Mouse (Mus musculus) hindbrain, embryonic 13.5 days (tissue): Measurements from ENCODE around the gene N4bp3. TPM values are rescaled to one million over a fixed set of nuclear protein-coding genes. Genes with fewer than 3 reads are reported as not detected.
A peak's percentile ranks its signal among the peaks of the same experiment; 100 is the strongest.

Experiments
- ATAC-seq: fragments of 200-750 bp; cut with Nextera tagmentation; 2 replicates; pipeline ENCODE4 v1.8.0; 2017; ENCODE audit warnings: moderate TSS enrichment; ENCODE audit not compliant: low FRiP score
- H3K27ac ChIP-seq: fragments of 300-500 bp; sonication (generic); 2 replicates; pipeline ENCODE4 v1.5.1; 2015; ENCODE audit warnings: inconsistent platforms, mild to moderate bottlenecking, moderate library complexity
- H3K27me3 ChIP-seq: fragments of 300-500 bp; sonication (generic); 2 replicates; pipeline ENCODE4 v1.6.1; 2015; ENCODE audit warnings: mild to moderate bottlenecking, inconsistent platforms
- H3K36me3 ChIP-seq: fragments of 300-500 bp; sonication (generic); 2 replicates; pipeline ENCODE4 v1.6.1; 2015; ENCODE audit warnings: mild to moderate bottlenecking, inconsistent platforms
- H3K4me1 ChIP-seq: fragments of 300-500 bp; sonication (generic); replicated peaks from 2 replicates; pipeline ENCODE4 v1.6.1; 2015; ENCODE audit warnings: inconsistent platforms
- H3K4me2 ChIP-seq: fragments of 300-500 bp; sonication (generic); 2 replicates; pipeline ENCODE4 v1.6.1; 2015; ENCODE audit warnings: inconsistent platforms, mild to moderate bottlenecking, moderate library complexity
- H3K4me3 ChIP-seq: fragments of 300-500 bp; sonication (generic); 2 replicates; pipeline ENCODE4 v1.5.1; 2015; ENCODE audit warnings: mild to moderate bottlenecking, inconsistent platforms
- H3K9ac ChIP-seq: fragments of 300-500 bp; sonication (generic); 2 replicates; pipeline ENCODE4 v1.6.1; 2015; ENCODE audit warnings: mild to moderate bottlenecking, inconsistent platforms
- H3K9me3 ChIP-seq: fragments of 300-500 bp; sonication (generic); 2 replicates; pipeline ENCODE4 v1.6.1; 2016; ENCODE audit warnings: inconsistent platforms
- WGBS: fragments of 180-500 bp; shearing (Covaris S2); methylation state at CpG from one replicate; pipeline ENCODE4 v1.1.7; 2015; 5-methylcytosine and 5-hydroxymethylcytosine counted together
- polyA plus RNA-seq: library from polyadenylated mRNA; unstranded; fragments of >200 nt; fragmentation: Nextera tagmentation; extraction: Ambion mirVana; gene quantifications from 2 replicates; pipeline ENCODE4 v1.2.1, GENCODE M21; 2015

Gene N4bp3
- polyA plus RNA-seq, 1 experiment from 2014 or later = 14.1 TPM

DNA sequence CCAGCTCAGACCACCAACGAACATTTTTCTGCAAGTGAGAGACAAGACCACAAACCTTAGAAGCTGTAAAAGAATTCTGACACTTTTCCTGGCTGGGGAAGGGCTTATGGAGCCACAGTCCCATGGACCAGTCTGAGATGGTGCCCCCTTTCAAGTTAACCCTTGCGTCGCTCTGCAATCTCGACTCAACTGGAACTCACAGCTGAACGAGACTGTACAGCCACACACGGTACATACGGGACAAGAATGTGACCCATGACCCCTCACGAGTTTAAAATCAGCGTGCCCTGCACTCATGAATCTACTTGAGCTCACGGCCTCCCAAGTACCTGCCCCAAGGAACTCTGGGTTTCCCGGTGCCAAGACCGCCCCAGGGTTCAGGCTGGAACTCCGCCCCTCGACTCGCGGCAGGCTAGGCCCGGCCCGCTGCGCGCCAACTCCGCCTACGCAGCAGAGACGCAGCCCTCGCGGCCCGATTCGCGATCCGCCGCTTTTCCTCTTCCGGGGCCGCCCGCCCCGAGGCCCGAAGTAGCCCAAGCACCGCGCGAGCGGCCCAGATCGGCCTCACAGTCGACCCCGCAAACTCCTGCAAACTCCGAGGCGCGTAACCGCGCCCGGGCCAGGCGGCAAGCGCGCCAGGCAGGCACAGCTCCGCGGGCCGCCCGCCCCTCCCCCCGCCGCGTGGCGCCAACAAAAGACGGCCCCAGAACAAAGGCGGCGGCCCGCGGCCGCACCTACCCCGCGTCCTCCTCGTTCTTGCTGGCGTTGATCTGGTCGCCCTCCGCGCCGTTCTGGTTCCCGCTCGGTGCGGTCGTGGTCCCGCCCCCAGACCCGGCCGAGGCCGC, 44.8 kb downstream of the N4bp3 start:
- H3K27me3 ChIP-seq = no peaks in the 10 kb centered on the region
- H3K4me3 ChIP-seq = peak overlapping the region; percentile 96
- no peaks in the 10 kb centered on the region for H3K9me3 ChIP-seq
- peak; percentile 67 for ATAC-seq
- H3K4me1 ChIP-seq = peaks cover 49% of the 10 kb centered on the region
- WGBS = 2% methylated on average over 80 of the region's 81 CpGs
- peak overlapping the region; percentile 97 for H3K27ac ChIP-seq
- H3K9ac ChIP-seq = peak overlapping the region; percentile 99
- H3K4me2 ChIP-seq = peak overlapping the region; percentile 95
- H3K36me3 ChIP-seq = peaks cover 45% of the 10 kb centered on the region

DNA sequence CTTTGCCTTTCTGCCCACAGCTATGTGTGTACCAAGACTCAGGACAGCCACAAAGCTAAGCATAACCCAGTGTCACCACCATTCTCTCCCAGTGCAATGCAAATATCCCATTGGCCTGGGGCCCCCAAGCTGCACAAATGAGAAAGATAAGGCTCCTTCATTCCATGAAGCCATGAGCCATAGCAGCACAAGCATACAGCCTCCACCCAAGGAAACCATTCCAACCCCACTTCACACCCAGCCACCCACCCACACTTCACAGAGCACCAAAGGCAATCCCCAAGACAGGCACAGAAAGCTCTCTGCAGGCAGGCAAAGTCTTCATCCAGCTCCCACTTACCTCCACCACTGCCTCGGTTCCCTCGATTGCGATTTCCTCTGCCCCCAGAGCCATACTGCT, 48.4 kb downstream of the N4bp3 start:
- Histone ChIP-seq H3K4me1 (peaks cover 48% of the 10 kb centered on the region), H3K36me3 (peaks cover 81% of the 10 kb centered on the region), H3K9ac (no peak overlapping the region; the same call in 1 of the 2 replicates), H3K27me3 (no peaks in the 10 kb centered on the region), H3K4me3 (no peak overlapping the region), H3K4me2 (no peak overlapping the region), H3K27ac (no peak overlapping the region), H3K9me3 (no peaks in the 10 kb centered on the region)
- ATAC-seq = no peak
- 85% methylated on average over 3 of the region's 3 CpGs for WGBS

- H3K4me2 ChIP-seq = no peak overlapping the region
- ATAC-seq = no peak
- H3K27ac ChIP-seq = no peak overlapping the region
- H3K4me1 ChIP-seq = peaks cover 16% of the 10 kb centered on the region
- peaks cover 98% of the 10 kb centered on the region for H3K36me3 ChIP-seq
- no peaks in the 10 kb centered on the region for H3K9me3 ChIP-seq
- 80% methylated on average over 2 of the region's 2 CpGs for WGBS
- no peak overlapping the region for H3K9ac ChIP-seq
- no peaks in the 10 kb centered on the region for H3K27me3 ChIP-seq
- no peak overlapping the region for H3K4me3 ChIP-seq
These were observed 53.1 kb downstream of the N4bp3 start for GRCm38 (mm10) chr11:51597553-51597952.

DNA sequence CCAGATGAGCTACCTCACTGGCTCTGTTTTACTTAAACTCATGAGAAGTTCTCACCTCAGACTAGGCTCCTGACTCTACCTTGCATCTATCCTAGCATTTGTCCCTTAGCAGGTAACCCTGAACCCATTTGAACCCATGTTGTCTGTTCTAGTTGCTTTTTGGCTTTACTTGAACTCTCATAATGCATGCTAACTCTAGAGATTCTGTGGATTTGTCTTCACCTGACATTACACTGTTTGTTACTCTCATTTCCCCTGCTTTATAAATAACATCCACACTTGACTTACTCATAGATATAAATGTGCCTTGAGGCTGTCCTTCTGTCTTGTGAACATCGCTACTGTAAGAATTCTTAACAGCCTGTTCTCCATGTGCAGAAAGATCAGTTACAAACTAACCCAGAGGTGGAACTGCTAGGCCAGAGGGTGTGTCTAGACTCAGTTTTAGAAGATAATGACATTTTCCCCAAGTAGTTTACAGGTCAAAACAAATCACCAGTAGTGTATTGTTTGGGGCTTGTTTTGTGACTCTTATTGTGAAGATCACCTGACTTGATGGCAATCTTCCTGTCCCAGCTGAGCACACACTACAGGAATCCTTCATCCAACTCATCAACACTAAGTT, 55.1 kb downstream of the N4bp3 start:
- Histone ChIP-seq H3K9me3 (no peaks in the 10 kb centered on the region), H3K4me1 (peaks cover 4% of the 10 kb centered on the region), H3K27me3 (no peaks in the 10 kb centered on the region), H3K9ac (no peak overlapping the region), H3K4me3 (no peak overlapping the region), H3K27ac (no peak overlapping the region), H3K4me2 (no peak overlapping the region), H3K36me3 (peaks cover 98% of the 10 kb centered on the region)
- no peak for ATAC-seq
- 91% methylated on average over 1 of the region's 1 CpGs for WGBS

- peaks cover 97% of the 10 kb centered on the region for H3K36me3 ChIP-seq
- H3K27ac ChIP-seq = no peak overlapping the region
- H3K27me3 ChIP-seq = no peaks in the 10 kb centered on the region
- no peak overlapping the region for H3K9ac ChIP-seq
- H3K9me3 ChIP-seq = no peaks in the 10 kb centered on the region
- ATAC-seq = no peak
- WGBS = 85% methylated on average over 3 of the region's 3 CpGs
- H3K4me2 ChIP-seq = no peak overlapping the region
- peaks cover 4% of the 10 kb centered on the region for H3K4me1 ChIP-seq
- H3K4me3 ChIP-seq = no peak overlapping the region
These were observed 55.8 kb downstream of the N4bp3 start for GRCm38 (mm10) chr11:51594715-51595350.

DNA sequence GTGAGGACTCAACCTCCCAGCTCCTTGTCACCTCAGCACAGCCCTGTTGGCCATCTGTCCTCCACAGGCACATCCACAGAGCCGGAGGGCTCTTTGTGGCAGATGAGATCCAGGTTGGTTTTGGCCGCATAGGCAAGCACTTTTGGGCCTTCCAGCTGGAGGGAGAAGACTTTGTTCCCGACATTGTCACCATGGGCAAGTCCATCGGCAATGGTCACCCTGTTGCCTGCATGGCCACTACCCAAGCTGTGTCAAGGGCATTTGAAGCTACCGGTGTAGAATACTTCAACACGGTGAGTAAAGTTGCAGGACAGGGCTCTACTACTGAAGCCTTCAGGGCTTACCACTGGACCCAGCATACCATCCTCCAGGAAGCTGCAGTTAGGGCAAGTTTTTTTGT, 56.8 kb downstream of the N4bp3 start:
- H3K9ac ChIP-seq = no peak overlapping the region
- 93% methylated on average over 6 of the region's 6 CpGs for WGBS
- no peak for ATAC-seq

GRCm38 (mm10) chr11:51593368-51593767, 57.3 kb downstream of the N4bp3 start:
- Histone ChIP-seq H3K4me1 (peaks cover 1% of the 10 kb centered on the region), H3K9me3 (no peaks in the 10 kb centered on the region), H3K27me3 (no peaks in the 10 kb centered on the region), H3K36me3 (peaks cover 97% of the 10 kb centered on the region), H3K9ac (no peak overlapping the region), H3K4me3 (no peak overlapping the region), H3K4me2 (no peak overlapping the region), H3K27ac (peak overlapping the region; percentile 5; the same call in 1 of the 2 replicates)
- 98% methylated on average over 4 of the region's 4 CpGs for WGBS
- no peak for ATAC-seq

More for the DNA sequence above, 56.8 kb downstream of the N4bp3 start:
- H3K4me2 ChIP-seq = no peak overlapping the region
- H3K36me3 ChIP-seq = peaks cover 97% of the 10 kb centered on the region
- H3K4me3 ChIP-seq = no peak overlapping the region
- no peaks in the 10 kb centered on the region for H3K27me3 ChIP-seq
- peak overlapping the region; percentile 5; the same call in 1 of the 2 replicates for H3K27ac ChIP-seq
- no peaks in the 10 kb centered on the region for H3K9me3 ChIP-seq
- peaks cover 4% of the 10 kb centered on the region for H3K4me1 ChIP-seq

Other genes with a start within 250 kb of the N4bp3 start
- gene Phykpl, start 66.1 kb downstream of the N4bp3 start, polyA plus RNA-seq = 10.5 and 11.0 TPM in 2 replicates
- 400 and 427 TPM in 2 replicates for gene Hnrnpab, start 44.0 kb downstream of the N4bp3 start, polyA plus RNA-seq
- gene Nhp2, start 31.1 kb downstream of the N4bp3 start, polyA plus RNA-seq = 99.6 and 108 TPM in 2 replicates
- 74.8 and 77.7 TPM in 2 replicates for gene Rmnd5b, start 14.9 kb downstream of the N4bp3 start, polyA plus RNA-seq
- 0.63 and 0.83 TPM in 2 replicates for gene D930048N14Rik, start 112 bp upstream of the N4bp3 start, polyA plus RNA-seq
- 118 and 121 TPM in 2 replicates for gene 0610009B22Rik, start 38.0 kb upstream of the N4bp3 start, polyA plus RNA-seq
- 14.8 and 15.3 TPM in 2 replicates for gene Sec24a, start 112.8 kb upstream of the N4bp3 start, polyA plus RNA-seq
- gene Sar1b, start 112.8 kb upstream of the N4bp3 start, polyA plus RNA-seq = 182 and 189 TPM in 2 replicates
- 0.23 and 0.32 TPM in 2 replicates for gene Jade2, start 206.8 kb upstream of the N4bp3 start, polyA plus RNA-seq